ENCODE assay signal across 16 mouse cellular contexts in genomic region chr11:94229207-94229960, GRCm38 (mm10). TPM values are rescaled to one million over a fixed set of nuclear protein-coding genes. Genes with fewer than 3 reads are reported as not detected.
A peak's percentile ranks its signal among the peaks of the same experiment; 100 is the strongest.
DNase-seq lines count a peak whose midpoint lies in the region; ATAC-seq lines count a peak whose summit lies in the region.
"Had no signal": no experiment of that assay in that cellular context is flagged by ENCODE, and none has a peak within 500 bp of the region (broad histone marks: within the 10 kb centered on the region; RNA-seq: fewer than 3 reads in every experiment).

No protein-coding gene starts in this region.

- DNase-seq in left cerebral cortex, postnatal 4 days: peak; percentile 80
- DNase-seq in left cerebral cortex, postnatal 36 days (ENCODE audit: low spot score in 2 of 2): no peak
- peak; percentile 80 to 84 for DNase-seq in cerebellum, adult 18-20 months
- peak; percentile 68 for DNase-seq in gastrocnemius, postnatal 10 days
- DNase-seq in heart, postnatal 10 days: peak; percentile 75 to 83
- DNase-seq in frontal cortex, postnatal 36 days (ENCODE audit: low spot score in 2 of 2): no peak
- no peak for DNase-seq in midbrain, embryonic 10.5 days (ENCODE audit: low spot score)

- no peaks in the 10 kb centered on the region for H3K36me3 ChIP-seq in midbrain, embryonic 10.5 days
- H3K36me3 ChIP-seq: embryonic facial prominence, embryonic 12.5 days; kidney, embryonic 15.5 days; limb, embryonic 12.5 days had no signal

- WGBS in midbrain, embryonic 10.5 days: 92% methylated on average over 5 of the region's 5 CpGs

- peaks cover 40% of the 10 kb centered on the region for H3K4me1 ChIP-seq in midbrain, embryonic 10.5 days

- no peak for ATAC-seq in granulocyte monocyte progenitor cell, adult 5-6 weeks (replicated peaks; ENCODE audit: poor library complexity, severe bottlenecking)
- ATAC-seq: forebrain, embryonic 13.5 days; midbrain, embryonic 16.5 days had no signal

- no peaks in the 10 kb centered on the region for H3K9me3 ChIP-seq in midbrain, embryonic 10.5 days (replicated peaks)
- H3K9me3 ChIP-seq: embryonic facial prominence, embryonic 12.5 days; forebrain, embryonic 13.5 days; kidney, embryonic 15.5 days; limb, embryonic 12.5 days had no signal

- H3K4me3 ChIP-seq in midbrain, embryonic 10.5 days: no peak overlapping the region
- H3K4me3 ChIP-seq: embryonic facial prominence, embryonic 12.5 days; forebrain, embryonic 13.5 days; kidney, embryonic 15.5 days; limb, embryonic 12.5 days had no signal

- H3K27ac ChIP-seq in midbrain, embryonic 10.5 days (replicated peaks): no peak overlapping the region
- H3K27ac ChIP-seq: forebrain, embryonic 13.5 days; kidney, embryonic 15.5 days; limb, embryonic 12.5 days had no signal

- no peaks in the 10 kb centered on the region for H3K27me3 ChIP-seq in midbrain, embryonic 10.5 days (ENCODE audit: low read depth, poor library complexity, severe bottlenecking)
- H3K27me3 ChIP-seq: embryonic facial prominence, embryonic 12.5 days; forebrain, embryonic 13.5 days; kidney, embryonic 15.5 days; limb, embryonic 12.5 days had no signal

- intact Hi-C loops in left cerebral cortex, postnatal 4 days (cut with DNase I): loop anchor here (5.0 kb wide), 2 partner anchors 82 to 97 kb away; no protein-coding TSS in a partner anchor
- intact Hi-C loops in left cerebral cortex, postnatal 36 days (cut with DNase I): no loop called here
- intact Hi-C loops in heart, postnatal 10 days (cut with DNase I): no loop called here

RNA-seq across cellular contexts. Expression of gene Wfikkn2, which starts 16.4 kb away (rescaled TPM):
- total RNA-seq in left cerebral cortex, postnatal 4 days (2021): 1 to 10 TPM; 1.0 to 1.8 TPM
- total RNA-seq in left cerebral cortex, postnatal 36 days (2021): 1 to 10 TPM; 1.3 to 1.5 TPM
- total RNA-seq in gastrocnemius, postnatal 10 days (2021): 1 to 10 TPM; 1.9 to 2.6 TPM
- 1 to 10 TPM; 2.0 to 2.2 TPM for total RNA-seq in heart, postnatal 10 days (2021)
- not detected in 2 replicates for total RNA-seq in granulocyte monocyte progenitor cell, adult 5-6 weeks (2014; fragmentation: Nextera tagmentation)
- total RNA-seq in granulocyte monocyte progenitor cell, adult 5-6 weeks (2017): 0.09 TPM in 1 of 2 replicates, not detected in the other
- 0.27 and 0.99 TPM in 2 replicates for polyA plus RNA-seq in midbrain, embryonic 10.5 days (2016; fragmentation: Nextera tagmentation; extraction: Ambion mirVana)

RNA-seq across cellular contexts. Expression of gene Tob1, which starts 18.1 kb away (rescaled TPM):
- total RNA-seq in left cerebral cortex, postnatal 4 days (2021): 10 to 100 TPM; 27.3 to 28.3 TPM
- total RNA-seq in left cerebral cortex, postnatal 36 days (2021): 10 to 100 TPM; 37.5 to 51.4 TPM
- total RNA-seq in gastrocnemius, postnatal 10 days (2021): 100 to 1,000 TPM in 1 of 2 experiments, 10 to 100 TPM in 1; 85.6 to 102 TPM
- 10 to 100 TPM; 67.4 to 81.0 TPM for total RNA-seq in heart, postnatal 10 days (2021)
- 2.9 and 4.5 TPM in 2 replicates for total RNA-seq in granulocyte monocyte progenitor cell, adult 5-6 weeks (2014; fragmentation: Nextera tagmentation)
- total RNA-seq in granulocyte monocyte progenitor cell, adult 5-6 weeks (2017): 1.1 and 4.9 TPM in 2 replicates
- 18.4 and 21.6 TPM in 2 replicates for polyA plus RNA-seq in midbrain, embryonic 10.5 days (2016; fragmentation: Nextera tagmentation; extraction: Ambion mirVana)

RNA-seq across cellular contexts. Expression of gene Gm21885, which starts 52.3 kb away (rescaled TPM):
- total RNA-seq in left cerebral cortex, postnatal 4 days (2021): not detected
- not detected for total RNA-seq in left cerebral cortex, postnatal 36 days (2021)
- not detected for total RNA-seq in gastrocnemius, postnatal 10 days (2021)
- not detected for total RNA-seq in heart, postnatal 10 days (2021)
- total RNA-seq in granulocyte monocyte progenitor cell, adult 5-6 weeks (2014; fragmentation: Nextera tagmentation): not detected in 2 replicates
- total RNA-seq in granulocyte monocyte progenitor cell, adult 5-6 weeks (2017): not detected in 2 replicates
- not detected in 2 replicates for polyA plus RNA-seq in midbrain, embryonic 10.5 days (2016; fragmentation: Nextera tagmentation; extraction: Ambion mirVana)
- total RNA-seq: adrenal gland, adult 18-20 months; layer of hippocampus, postnatal 10 days had no signal
- polyA plus RNA-seq: embryonic facial prominence, embryonic 12.5 days; forebrain, embryonic 13.5 days; kidney, embryonic 15.5 days; limb, embryonic 12.5 days; stomach, postnatal 0 days had no signal

Comparison
In these comparisons a context has a peak if more than half of its experiments do, and no peak if none do; other contexts are left out.
1. DNase-seq: peak in left cerebral cortex, postnatal 4 days (single experiment), cerebellum, adult 18-20 months (2 of 2), gastrocnemius, postnatal 10 days (single experiment) and heart, postnatal 10 days (2 of 2); none in left cerebral cortex, postnatal 36 days (0 of 2), frontal cortex, postnatal 36 days (0 of 2) and midbrain, embryonic 10.5 days (single experiment).
2. RNA of gene Tob1, which starts 18.1 kb away (total RNA-seq): 85.6 to 102 TPM in gastrocnemius, postnatal 10 days, 67.4 to 81.0 TPM in heart, postnatal 10 days, 37.5 to 51.4 TPM in left cerebral cortex, postnatal 36 days and 27.3 to 28.3 TPM in left cerebral cortex, postnatal 4 days; 1.1 to 4.9 TPM in granulocyte monocyte progenitor cell, adult 5-6 weeks; every median in the first group is over 4 times any median in the second.